Mouse (Mus musculus) thymus, postnatal 14 days (tissue): ENCODE data around the gene Tprkb.
"Not testable (repeated sequence)": the region's sequence is repeated elsewhere in the genome, so short reads cannot be mapped to it uniquely, and the experiment has no call there.

ENCODE experiments used
- DNase-seq: peaks from one replicate; pipeline ENCODE4 v3.0.0; 2021

Tprkb gene

GRCm38 (mm10) chr6:85976242-85976641 is 64.6 kb downstream of the Tprkb start:
- DNase-seq, result no peak

- DNase-seq, result not testable (repeated sequence)
Measured at GRCm38 (mm10) chr6:85978736-85979135, 67.1 kb downstream of the Tprkb start.
